16 mouse cellular contexts compared by ENCODE assay signal in the genomic region with DNA sequence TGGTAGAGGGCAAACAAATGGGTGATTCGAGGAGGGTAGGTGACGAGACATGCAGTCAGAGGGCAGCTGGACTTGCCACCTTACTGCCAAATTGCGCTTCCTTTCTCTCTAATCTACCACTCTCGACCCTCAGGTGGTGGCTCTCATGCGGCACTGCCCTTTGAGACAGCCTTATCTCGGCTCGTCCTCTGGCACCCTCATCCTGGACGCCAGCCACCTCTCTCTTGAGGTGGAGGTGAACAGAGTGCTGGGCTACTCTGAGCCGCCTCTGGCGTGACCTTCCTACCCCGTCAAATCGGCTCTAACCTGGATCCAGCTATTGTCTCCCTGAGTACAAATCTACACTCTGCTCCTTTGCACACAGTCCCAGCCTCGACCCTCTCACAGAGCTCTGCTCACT. TPM values are rescaled to one million over a fixed set of nuclear protein-coding genes. Genes with fewer than 3 reads are reported as not detected.
DNase-seq lines count a peak whose midpoint lies in the region; ATAC-seq and TF ChIP-seq lines count a peak whose summit lies in the region.
"Had no signal": no experiment of that assay in that cellular context is flagged by ENCODE, and none has a peak within 500 bp of the region (broad histone marks: within the 10 kb centered on the region; RNA-seq: fewer than 3 reads in every experiment).

No protein-coding gene starts in this region.

- H3K36me3 ChIP-seq in intestine, embryonic 15.5 days: peaks cover 7% of the 10 kb centered on the region
- peaks cover 46% of the 10 kb centered on the region for H3K36me3 ChIP-seq in intestine, postnatal 0 days (ENCODE audit: control insufficient read depth, insufficient read depth)
- peaks cover 11% of the 10 kb centered on the region for H3K36me3 ChIP-seq in liver, embryonic 15.5 days (replicated peaks)
- no peaks in the 10 kb centered on the region for H3K36me3 ChIP-seq in stomach, embryonic 16.5 days (ENCODE audit: control insufficient read depth, insufficient read depth, low read length)

- H3K9ac ChIP-seq in intestine, embryonic 15.5 days: no peak overlapping the region
- no peak overlapping the region; the same call in 1 of the 2 replicates for H3K9ac ChIP-seq in intestine, postnatal 0 days (ENCODE audit: low read depth, low read length)
- H3K9ac ChIP-seq in liver, embryonic 15.5 days: peak overlapping the region; percentile 57
- no peak overlapping the region for H3K9ac ChIP-seq in stomach, embryonic 16.5 days (ENCODE audit: low read length)
- H3K9ac ChIP-seq: forebrain, embryonic 13.5 days; hindbrain, embryonic 13.5 days; kidney, embryonic 15.5 days; neural tube, embryonic 12.5 days had no signal

- 82% methylated on average over 13 of the region's 13 CpGs for WGBS in intestine, embryonic 15.5 days
- WGBS in intestine, postnatal 0 days: 74% methylated on average over 13 of the region's 13 CpGs
- WGBS in liver, embryonic 15.5 days (ENCODE audit: insufficient replicate concordance): 34% methylated on average over 13 of the region's 13 CpGs
- WGBS in stomach, embryonic 16.5 days: 82% methylated on average over 13 of the region's 13 CpGs

- peak; percentile 69 for DNase-seq in heart, postnatal 4 days
- no peak for DNase-seq in layer of hippocampus, postnatal 10 days (ENCODE audit: low spot score in 2 of 2)
- DNase-seq: cerebellum, postnatal 10 days; layer of hippocampus, postnatal 36 days; lung, postnatal 36 days had no signal

- H3K27me3 ChIP-seq in intestine, embryonic 15.5 days (replicated peaks): no peaks in the 10 kb centered on the region
- no peaks in the 10 kb centered on the region for H3K27me3 ChIP-seq in intestine, postnatal 0 days (replicated peaks; ENCODE audit: control insufficient read depth, insufficient read depth, low read length)
- no peaks in the 10 kb centered on the region for H3K27me3 ChIP-seq in liver, embryonic 15.5 days
- no peaks in the 10 kb centered on the region for H3K27me3 ChIP-seq in stomach, embryonic 16.5 days (ENCODE audit: control insufficient read depth, insufficient read depth, low read length)
- H3K27me3 ChIP-seq: forebrain, embryonic 13.5 days; hindbrain, embryonic 13.5 days; kidney, embryonic 15.5 days; neural tube, embryonic 12.5 days; Patski had no signal

- TF ChIP-seq CTCF in intestine, postnatal 0 days (IDR thresholded peaks at IDR 0.05; ENCODE audit: low read depth): no peak

- no peak overlapping the region for H3K4me3 ChIP-seq in intestine, embryonic 15.5 days (replicated peaks)
- H3K4me3 ChIP-seq in intestine, postnatal 0 days (ENCODE audit: low read depth, low read length): no peak overlapping the region
- H3K4me3 ChIP-seq in liver, embryonic 15.5 days (replicated peaks): peak overlapping the region; percentile 28
- H3K4me3 ChIP-seq in stomach, embryonic 16.5 days (replicated peaks; ENCODE audit: low read length): no peak overlapping the region
- H3K4me3 ChIP-seq: forebrain, embryonic 13.5 days; hindbrain, embryonic 13.5 days; kidney, embryonic 15.5 days; neural tube, embryonic 12.5 days had no signal

- peak; percentile 32; the same call in 1 of the 2 replicates for ATAC-seq in intestine, embryonic 15.5 days
- ATAC-seq in intestine, postnatal 0 days: no peak
- peak; percentile 68 for ATAC-seq in liver, embryonic 15.5 days (ENCODE audit: insufficient read depth)
- peak; percentile 30; the same call in 1 of the 2 replicates for ATAC-seq in stomach, embryonic 16.5 days (ENCODE audit: insufficient read depth, low FRiP score)
- ATAC-seq in CD4-positive, CD25-positive, alpha-beta regulatory T cell, adult 4 months: no peak
- ATAC-seq: forebrain, embryonic 13.5 days; midbrain, embryonic 16.5 days; Patski had no signal

- H3K27ac ChIP-seq in intestine, embryonic 15.5 days: no peak overlapping the region
- H3K27ac ChIP-seq in intestine, postnatal 0 days (ENCODE audit: low read depth, low read length): no peak overlapping the region
- H3K27ac ChIP-seq in liver, embryonic 15.5 days (replicated peaks): peak overlapping the region; percentile 98
- H3K27ac ChIP-seq in stomach, embryonic 16.5 days (ENCODE audit: low read length): no peak overlapping the region
- H3K27ac ChIP-seq: forebrain, embryonic 13.5 days; hindbrain, embryonic 13.5 days; kidney, embryonic 15.5 days; neural tube, embryonic 12.5 days had no signal

- H3K4me2 ChIP-seq in intestine, embryonic 15.5 days (replicated peaks): no peak overlapping the region
- no peak overlapping the region for H3K4me2 ChIP-seq in intestine, postnatal 0 days (replicated peaks; ENCODE audit: low read depth)
- H3K4me2 ChIP-seq in liver, embryonic 15.5 days: peak overlapping the region; percentile 74
- H3K4me2 ChIP-seq in stomach, embryonic 16.5 days (ENCODE audit: low read depth, low read length): no peak overlapping the region
- H3K4me2 ChIP-seq: forebrain, embryonic 13.5 days; hindbrain, embryonic 13.5 days; kidney, embryonic 15.5 days; neural tube, embryonic 12.5 days had no signal

- H3K9me3 ChIP-seq in intestine, embryonic 15.5 days: no peaks in the 10 kb centered on the region
- no peaks in the 10 kb centered on the region for H3K9me3 ChIP-seq in intestine, postnatal 0 days (ENCODE audit: control insufficient read depth)
- H3K9me3 ChIP-seq in liver, embryonic 15.5 days (replicated peaks): no peaks in the 10 kb centered on the region
- no peaks in the 10 kb centered on the region for H3K9me3 ChIP-seq in stomach, embryonic 16.5 days (replicated peaks; ENCODE audit: control insufficient read depth, low read length)
- H3K9me3 ChIP-seq: forebrain, embryonic 13.5 days; hindbrain, embryonic 13.5 days; kidney, embryonic 15.5 days; neural tube, embryonic 12.5 days had no signal

- H3K4me1 ChIP-seq in intestine, embryonic 15.5 days (replicated peaks): peaks cover 22% of the 10 kb centered on the region
- H3K4me1 ChIP-seq in intestine, postnatal 0 days (replicated peaks; ENCODE audit: control insufficient read depth, insufficient read depth, low read length): peaks cover 23% of the 10 kb centered on the region
- H3K4me1 ChIP-seq in liver, embryonic 15.5 days (replicated peaks): peaks cover 73% of the 10 kb centered on the region
- H3K4me1 ChIP-seq in stomach, embryonic 16.5 days (ENCODE audit: control insufficient read depth, insufficient read depth, low read length): peaks cover 17% of the 10 kb centered on the region

RNA-seq across cellular contexts. Expression of gene Fam53b, which starts 35.1 kb away (rescaled TPM):
- 17.9 and 19.1 TPM in 2 replicates for polyA plus RNA-seq in intestine, embryonic 15.5 days (2015; fragmentation: Nextera tagmentation; extraction: Ambion mirVana)
- polyA plus RNA-seq in intestine, postnatal 0 days (2015; fragmentation: Nextera tagmentation; extraction: Ambion mirVana): 13.5 and 17.3 TPM in 2 replicates
- 10 to 100 TPM; 29.6 to 38.3 TPM for total RNA-seq in heart, postnatal 4 days (2021)
- 25.5 and 28.0 TPM in 2 replicates for polyA plus RNA-seq in liver, embryonic 15.5 days (2015; fragmentation: Nextera tagmentation; extraction: Ambion mirVana)
- polyA plus RNA-seq in stomach, embryonic 16.5 days (2015; fragmentation: Nextera tagmentation; extraction: Ambion mirVana): 15.1 and 17.4 TPM in 2 replicates
- polyA plus RNA-seq in CD4-positive, CD25-positive, alpha-beta regulatory T cell, adult 4 months (2017; shearing (Covaris generic)): 100 to 1,000 TPM in 1 of 2 experiments, 10 to 100 TPM in 1; 73.4 to 102 TPM
- total RNA-seq in layer of hippocampus, postnatal 10 days (2021): 10 to 100 TPM; 17.1 to 17.2 TPM

Comparison
In these comparisons a context has a peak if more than half of its experiments do, and no peak if none do; other contexts are left out.
1. ATAC-seq: peak in intestine, embryonic 15.5 days (single experiment), liver, embryonic 15.5 days (single experiment) and stomach, embryonic 16.5 days (single experiment); none in intestine, postnatal 0 days (single experiment) and CD4-positive, CD25-positive, alpha-beta regulatory T cell, adult 4 months (single experiment).